Mouse (Mus musculus): ENCODE measurements around the gene Lingo3.
"Not testable (repeated sequence)": the region's sequence is repeated elsewhere in the genome, so short reads cannot be mapped to it uniquely, and the experiment has no call there.

The Lingo3 gene

DNA sequence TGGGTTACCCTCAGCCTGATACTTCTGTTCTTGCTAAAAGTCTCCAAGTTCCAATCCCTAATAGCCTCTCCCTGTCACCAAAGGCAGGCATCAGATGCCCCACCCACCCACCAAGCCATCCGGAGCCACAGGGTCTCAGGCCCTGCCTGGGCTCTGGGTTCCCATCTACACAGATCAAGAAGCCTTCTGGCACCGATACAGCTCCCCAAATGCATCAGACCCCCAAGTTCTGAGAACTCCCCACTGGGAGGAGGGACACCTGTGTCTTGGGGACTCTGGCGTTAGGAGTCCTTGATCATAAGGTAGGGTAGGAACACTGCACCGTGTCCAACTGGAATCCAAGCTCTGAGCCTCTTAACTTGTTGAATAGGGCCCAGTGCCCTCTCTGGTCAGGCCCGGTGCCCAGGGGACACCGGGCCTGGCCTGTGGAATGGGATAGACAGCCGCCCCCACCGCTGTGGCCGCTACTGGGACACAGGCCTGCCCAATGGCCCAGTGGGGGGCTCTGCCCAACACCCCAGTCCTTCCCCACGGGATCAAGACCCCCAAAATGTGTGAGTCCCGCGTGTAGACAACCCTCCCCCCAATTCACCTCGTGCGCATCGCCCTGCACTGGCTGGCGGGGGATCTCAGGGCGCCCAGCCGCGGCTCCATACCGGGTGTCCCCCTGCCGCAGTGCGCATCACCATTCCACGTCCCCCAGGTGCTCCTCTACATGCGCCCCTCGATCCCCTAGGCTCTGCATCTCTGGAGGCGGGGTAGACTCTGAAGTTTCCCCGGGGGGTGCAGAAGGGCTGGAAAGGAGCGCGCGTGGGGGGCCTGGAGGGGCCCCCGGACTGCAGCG is 530 bp downstream of the Lingo3 start:
- no peak for DNase-seq

DNA sequence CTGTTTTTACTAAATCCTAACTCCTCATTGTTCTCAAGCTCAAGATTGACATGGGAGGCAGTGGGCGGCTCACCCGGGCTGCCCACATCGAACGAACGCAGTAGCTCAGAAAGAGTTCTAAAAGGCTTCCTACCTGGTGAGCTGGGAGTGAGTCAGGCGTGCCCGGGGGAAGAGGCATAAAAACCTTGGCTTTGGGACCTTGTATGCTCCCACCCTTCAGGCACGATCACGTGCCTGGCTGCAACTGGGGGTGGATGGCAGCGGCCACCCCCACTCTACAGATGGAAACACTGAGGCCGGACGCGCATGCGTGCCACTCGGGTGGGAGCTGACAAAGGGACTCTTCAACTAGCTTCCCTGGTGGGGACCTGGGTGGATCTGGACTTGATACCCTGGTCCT is 1.5 kb downstream of the Lingo3 start:
- no peak for DNase-seq

DNA sequence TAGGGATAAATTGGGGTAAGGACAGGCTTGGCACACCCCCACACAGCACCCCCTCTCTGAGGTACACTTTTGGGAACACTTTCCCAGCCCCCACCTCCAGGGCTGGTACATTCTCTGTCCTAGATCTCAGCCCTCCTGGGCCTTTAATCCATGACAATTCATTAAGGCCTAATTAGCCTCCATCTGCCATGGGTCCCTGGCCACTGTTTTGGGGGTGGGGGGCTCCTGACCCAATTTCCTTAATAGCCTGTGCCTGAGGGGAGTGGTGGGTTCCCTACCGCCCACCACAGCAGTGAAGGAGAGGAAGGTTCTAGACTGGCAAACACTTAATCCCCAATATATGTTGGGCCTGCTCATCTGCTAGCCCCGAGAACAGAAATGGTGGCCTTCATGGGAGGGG is 2.2 kb downstream of the Lingo3 start:
- DNase-seq: no peak

GRCm38 (mm10) chr10:80839848-80840247 is 4.0 kb downstream of the Lingo3 start:
- DNase-seq: no peak

DNA sequence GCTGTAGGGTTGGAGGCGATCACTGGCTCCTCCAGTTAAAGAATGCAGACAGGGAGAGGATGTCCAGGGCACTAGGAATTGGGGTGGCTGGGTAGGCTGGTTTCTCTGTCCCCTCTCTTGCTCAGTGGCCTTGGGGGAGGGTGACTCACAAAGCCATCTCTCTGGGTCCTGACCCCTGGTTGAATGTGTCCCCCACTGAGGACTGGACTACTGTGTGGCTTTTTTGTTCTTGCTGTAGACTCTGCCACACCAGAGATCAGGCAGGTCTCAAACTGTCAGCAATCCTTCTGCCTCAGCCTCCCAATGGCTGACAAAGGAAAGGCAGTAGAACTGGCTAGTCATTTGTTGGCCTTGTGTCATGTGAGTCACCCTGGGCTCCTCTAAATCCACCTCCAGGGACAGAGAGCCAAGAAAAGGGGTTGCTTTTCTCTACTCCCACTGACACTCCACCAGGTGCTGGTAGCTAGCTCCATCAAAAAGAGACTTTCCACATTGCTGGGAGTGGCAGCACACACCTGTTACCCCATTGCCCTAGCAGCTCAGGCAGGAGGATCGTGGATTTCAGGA is 5.4 kb downstream of the Lingo3 start:
- no peak for DNase-seq

DNA sequence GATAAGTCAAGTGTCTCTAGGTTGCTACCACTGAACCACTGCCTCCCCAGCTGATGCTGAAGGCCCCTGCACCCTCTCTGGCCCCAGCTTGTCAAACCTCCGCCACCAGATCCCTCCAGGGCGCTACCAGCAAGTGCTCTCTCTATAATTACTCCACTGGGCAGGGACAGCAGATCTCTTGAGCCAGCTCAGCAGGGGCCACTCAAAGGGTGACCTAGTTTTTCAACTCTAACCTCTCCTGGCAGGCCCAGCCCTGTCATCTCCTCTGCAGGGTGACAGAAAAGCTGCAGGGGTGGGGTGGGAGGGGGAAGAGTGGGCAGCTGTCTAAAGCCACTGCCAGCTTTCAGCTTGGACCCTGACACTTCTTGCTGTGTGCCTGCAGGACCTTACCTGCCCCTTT is 6.0 kb downstream of the Lingo3 start:
- DNase-seq: no peak

GRCm38 (mm10) chr10:80836949-80837379 is 6.9 kb downstream of the Lingo3 start:
- DNase-seq: no peak

- DNase-seq: no peak
Measured at GRCm38 (mm10) chr10:80835617-80836016, 8.2 kb downstream of the Lingo3 start.

GRCm38 (mm10) chr10:80832818-80833217 is 11.0 kb downstream of the Lingo3 start:
- DNase-seq: no peak

- DNase-seq: peak; percentile 80 to 88
Measured at GRCm38 (mm10) chr10:80831136-80831535, 12.7 kb downstream of the Lingo3 start.

GRCm38 (mm10) chr10:80829359-80830278 is 14.2 kb downstream of the Lingo3 start:
- DNase-seq: no peak

- DNase-seq: not testable (repeated sequence)
Measured at GRCm38 (mm10) chr10:80828587-80828986, 15.3 kb downstream of the Lingo3 start.

DNA sequence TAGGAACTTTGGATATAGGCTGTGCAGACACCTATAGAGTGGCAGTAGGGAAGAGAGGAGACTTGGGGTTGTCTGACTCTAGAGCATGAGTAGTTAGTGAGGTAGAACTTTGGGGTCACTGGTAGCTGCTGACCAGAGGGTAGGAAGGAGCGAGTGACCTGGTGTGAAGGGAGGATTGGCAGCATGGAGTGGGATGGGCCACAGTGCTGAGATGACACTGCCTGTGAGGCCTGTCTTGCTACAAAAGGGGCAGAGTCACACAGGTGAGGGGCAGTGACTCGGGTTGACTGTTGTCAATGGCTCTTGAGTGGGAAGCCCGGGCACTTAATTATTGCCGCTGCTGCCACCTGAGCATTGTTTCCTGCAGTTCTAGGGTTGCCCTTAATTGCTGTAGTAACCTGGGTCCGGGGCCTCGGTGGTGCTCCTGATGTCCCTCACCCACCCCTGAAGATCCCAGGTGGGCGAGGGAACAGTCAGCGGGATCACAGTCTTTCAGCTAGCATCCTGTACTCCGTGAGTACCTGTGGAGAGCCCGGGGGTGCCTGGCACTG is 15.9 kb downstream of the Lingo3 start:
- no peak for DNase-seq

- DNase-seq: no peak
Measured at GRCm38 (mm10) chr10:80827063-80827869, 16.6 kb downstream of the Lingo3 start.

GRCm38 (mm10) chr10:80826151-80827062 is 17.4 kb downstream of the Lingo3 start, which contains the start of gene Oaz1:
Gene Oaz1, plus strand, starts transcription at chr10:80826656.
- DNase-seq: peak; percentile 100

DNA sequence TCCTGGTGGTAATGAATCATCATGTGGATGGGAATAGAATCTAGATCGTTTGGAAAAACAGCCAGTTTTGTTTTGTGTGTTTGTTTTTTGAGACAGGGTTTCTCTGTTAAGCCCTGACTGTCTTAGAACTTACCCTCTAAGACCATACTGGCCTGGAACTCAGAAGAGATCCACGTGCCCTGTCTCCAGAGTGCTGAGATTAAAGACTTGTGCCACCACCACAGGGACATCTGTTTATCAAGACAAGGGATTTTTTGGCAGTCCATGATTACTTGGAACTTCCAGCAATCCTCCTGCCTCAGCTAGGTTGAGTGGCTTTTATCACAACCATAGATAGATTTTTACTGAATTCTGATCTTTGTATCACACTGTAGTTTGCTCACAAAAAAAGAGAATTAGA is 19.0 kb downstream of the Lingo3 start:
- DNase-seq: no peak

GRCm38 (mm10) chr10:80823847-80824643 is 19.8 kb downstream of the Lingo3 start:
- no peak for DNase-seq

DNA sequence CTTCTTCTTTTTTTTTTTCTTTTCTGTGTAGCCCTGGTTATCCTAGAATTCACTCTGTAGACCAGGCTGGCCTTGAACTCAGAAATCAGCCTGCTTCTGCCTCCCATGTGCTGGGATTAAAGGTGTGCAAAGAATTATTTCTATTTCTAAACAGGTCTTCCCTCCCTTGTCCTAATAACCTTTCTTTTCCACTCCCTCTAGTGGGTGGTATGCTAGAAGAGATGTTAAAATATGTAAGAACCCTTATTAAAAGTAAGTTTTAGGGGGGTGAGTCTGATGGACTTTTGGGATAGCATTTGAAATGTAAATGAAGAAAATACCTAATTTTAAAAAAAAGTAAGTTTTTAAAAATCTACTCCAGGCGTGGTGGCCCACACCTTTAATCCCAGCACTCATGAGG is 20.5 kb downstream of the Lingo3 start:
- DNase-seq: no peak

GRCm38 (mm10) chr10:80822528-80822927 is 21.3 kb downstream of the Lingo3 start:
- DNase-seq: no peak

GRCm38 (mm10) chr10:80821991-80822390 is 21.8 kb downstream of the Lingo3 start:
- DNase-seq: peak in 1 of 2 experiments; percentile 38

Measured in lung, adult 18-20 months (tissue).